Mouse (Mus musculus) common myeloid progenitor, adult 5-6 weeks (primary cell): Measurements from ENCODE around the gene Jmjd8. TPM values are rescaled to one million over a fixed set of nuclear protein-coding genes. Genes with fewer than 3 reads are reported as not detected.
A peak's percentile ranks its signal among the peaks of the same experiment; 100 is the strongest.

ENCODE experiments used
- ATAC-seq: replicated peaks from 2 replicates; pipeline ENCODE4 v1.8.0; 2016; ENCODE audit warnings: low read depth, mild to moderate bottlenecking, moderate TSS enrichment, inconsistent platforms; ENCODE audit not compliant: poor library complexity, severe bottlenecking
- total RNA-seq: library from RNA; stranded (forward); fragments of 200-1000, 187-1606 nt; gene quantifications from 2 replicates; pipeline ENCODE4 v1.2.3, GENCODE M21; 2017

Gene Jmjd8
- total RNA-seq, 1 experiment from 2014 or later = 15.4 TPM

- ATAC-seq = no peak
These were observed 2.3 kb downstream of the Jmjd8 start for GRCm38 (mm10) chr17:25830806-25831431.

- ATAC-seq = no peak
These were observed 3.0 kb downstream of the Jmjd8 start for GRCm38 (mm10) chr17:25831451-25832281.

- peak; percentile 77 for ATAC-seq
These were observed 4.0 kb downstream of the Jmjd8 start for GRCm38 (mm10) chr17:25832436-25833290.

- ATAC-seq = peak; percentile 36
These were observed 4.6 kb downstream of the Jmjd8 start, which contains the start of gene Stub1 for GRCm38 (mm10) chr17:25833291-25833663. TSS of gene Stub1 (minus strand) at chr17:25833404.

- ATAC-seq = no peak
These were observed 5.4 kb downstream of the Jmjd8 start for GRCm38 (mm10) chr17:25833961-25834594.

- ATAC-seq = no peak
These were observed 6.0 kb downstream of the Jmjd8 start for GRCm38 (mm10) chr17:25834595-25835222.

- no peak for ATAC-seq
These were observed 6.6 kb downstream of the Jmjd8 start for GRCm38 (mm10) chr17:25835301-25835700.

GRCm38 (mm10) chr17:25835816-25836215 is 7.1 kb downstream of the Jmjd8 start:
- no peak for ATAC-seq

- no peak for ATAC-seq
These were observed 7.9 kb downstream of the Jmjd8 start for GRCm38 (mm10) chr17:25836397-25837075.

GRCm38 (mm10) chr17:25837076-25837410 is 8.4 kb downstream of the Jmjd8 start, which contains the start of gene Rhbdl1:
TSS of gene Rhbdl1 (minus strand) at chr17:25837295.
- ATAC-seq = peak; percentile 17; the same call in 1 of the 2 replicates

GRCm38 (mm10) chr17:25837533-25837932 is 8.9 kb downstream of the Jmjd8 start:
- ATAC-seq = no peak

GRCm38 (mm10) chr17:25838904-25839303 is 10.2 kb downstream of the Jmjd8 start:
- ATAC-seq = no peak

- no peak for ATAC-seq
These were observed 11.0 kb downstream of the Jmjd8 start for GRCm38 (mm10) chr17:25839455-25840235.

GRCm38 (mm10) chr17:25840519-25840918 is 11.9 kb downstream of the Jmjd8 start:
- no peak for ATAC-seq

- no peak for ATAC-seq
These were observed 12.6 kb downstream of the Jmjd8 start, which contains the start of gene Gm20683 for GRCm38 (mm10) chr17:25841117-25841880. TSS of gene Gm20683 (minus strand) at chr17:25841763.

- ATAC-seq = no peak
These were observed 13.8 kb downstream of the Jmjd8 start for GRCm38 (mm10) chr17:25842509-25842908.

GRCm38 (mm10) chr17:25843122-25843521 is 14.5 kb downstream of the Jmjd8 start:
- ATAC-seq = no peak
